Mouse (Mus musculus) kidney, postnatal 14 days (tissue): ENCODE data around the gene Notch2.
A peak's percentile ranks its signal among the peaks of the same experiment; 100 is the strongest.
"Not testable (repeated sequence)": the region's sequence is repeated elsewhere in the genome, so short reads cannot be mapped to it uniquely, and the experiment has no call there.

Experiments
- DNase-seq: peaks from one replicate; pipeline ENCODE4 v3.0.0; 2022; ENCODE audit warnings: mixed read lengths

Gene Notch2

GRCm38 (mm10) chr3:98032944-98033343, 19.6 kb downstream of the Notch2 start:
- no peak for DNase-seq

GRCm38 (mm10) chr3:98034622-98035593, 21.6 kb downstream of the Notch2 start:
- DNase-seq: no peak

GRCm38 (mm10) chr3:98036161-98036560, 22.8 kb downstream of the Notch2 start:
- DNase-seq: peak; percentile 58

- DNase-seq: no peak
Measured at GRCm38 (mm10) chr3:98037151-98037550, 23.8 kb downstream of the Notch2 start.

GRCm38 (mm10) chr3:98038658-98039057, 25.3 kb downstream of the Notch2 start:
- no peak for DNase-seq

GRCm38 (mm10) chr3:98039223-98039622, 25.9 kb downstream of the Notch2 start:
- no peak for DNase-seq

GRCm38 (mm10) chr3:98039666-98040456, 26.5 kb downstream of the Notch2 start:
- no peak for DNase-seq

- no peak for DNase-seq
Measured at GRCm38 (mm10) chr3:98040836-98041235, 27.5 kb downstream of the Notch2 start.

GRCm38 (mm10) chr3:98042301-98042700, 29.0 kb downstream of the Notch2 start:
- DNase-seq: no peak

GRCm38 (mm10) chr3:98042955-98043456, 29.7 kb downstream of the Notch2 start:
- DNase-seq: peak; percentile 70

- DNase-seq: no peak
Measured at GRCm38 (mm10) chr3:98043669-98044068, 30.3 kb downstream of the Notch2 start.

- peak; percentile 67 for DNase-seq
Measured at GRCm38 (mm10) chr3:98044768-98045368, 31.5 kb downstream of the Notch2 start.

GRCm38 (mm10) chr3:98045465-98046148, 32.3 kb downstream of the Notch2 start:
- DNase-seq: no peak

GRCm38 (mm10) chr3:98046305-98046704, 33.0 kb downstream of the Notch2 start:
- no peak for DNase-seq

- no peak for DNase-seq
Measured at GRCm38 (mm10) chr3:98049671-98050070, 36.3 kb downstream of the Notch2 start.

- not testable (repeated sequence) for DNase-seq
Measured at GRCm38 (mm10) chr3:98050086-98050485, 36.8 kb downstream of the Notch2 start.

- no peak for DNase-seq
Measured at GRCm38 (mm10) chr3:98050492-98051406, 37.4 kb downstream of the Notch2 start.

GRCm38 (mm10) chr3:98051407-98051968, 38.2 kb downstream of the Notch2 start:
- DNase-seq: no peak

- DNase-seq: no peak
Measured at GRCm38 (mm10) chr3:98052507-98053430, 39.4 kb downstream of the Notch2 start.

GRCm38 (mm10) chr3:98053817-98054216, 40.5 kb downstream of the Notch2 start:
- DNase-seq: no peak
